Mouse (Mus musculus): ENCODE measurements around the gene Polg. TPM values are rescaled to one million over a fixed set of nuclear protein-coding genes. Genes with fewer than 3 reads are reported as not detected.
A peak's percentile ranks its signal among the peaks of the same experiment; 100 is the strongest.

Polg gene
- polyA plus RNA-seq, 1 experiment from 2014 or later: 23.0 TPM

- H3K36me3 ChIP-seq (ENCODE audit: control insufficient read depth, insufficient read depth, low read length): no peaks in the 10 kb centered on the region
- H3K27ac ChIP-seq (ENCODE audit: low read depth, low read length): peak overlapping the region; percentile 10
- 50% methylated on average over 18 of the region's 18 CpGs for WGBS
Measured at GRCm38 (mm10) chr7:79414449-79415375, 51.5 kb downstream of the Polg start.

GRCm38 (mm10) chr7:79400296-79400695 lies 65.9 kb downstream of the Polg start:
- H3K9me3 ChIP-seq (ENCODE audit: control insufficient read depth, low read length): no peaks in the 10 kb centered on the region
- 91% methylated on average over 3 of the region's 3 CpGs for WGBS

More at GRCm38 (mm10) chr7:79414449-79415375, 51.5 kb downstream of the Polg start:
- H3K9ac ChIP-seq (replicated peaks; ENCODE audit: low read depth, low read length): no peak overlapping the region
- no peaks in the 10 kb centered on the region for H3K27me3 ChIP-seq (ENCODE audit: control insufficient read depth, insufficient read depth, low read length)
- H3K4me2 ChIP-seq (ENCODE audit: low read depth, low read length): peak overlapping the region; percentile 15; the same call in 1 of the 2 replicates
- peaks cover 2% of the 10 kb centered on the region; the same call in 1 of the 2 replicates for H3K4me1 ChIP-seq (ENCODE audit: control insufficient read depth, insufficient read depth, low read length)
- no peak overlapping the region for H3K4me3 ChIP-seq (ENCODE audit: low read depth, low read length)
- ATAC-seq (ENCODE audit: low read depth): peak; percentile 78
- no peaks in the 10 kb centered on the region for H3K9me3 ChIP-seq (ENCODE audit: control insufficient read depth, low read length)

GRCm38 (mm10) chr7:79398971-79399370 lies 67.2 kb downstream of the Polg start:
- Histone ChIP-seq H3K4me1 (ENCODE audit: control insufficient read depth, insufficient read depth, low read length) (no peaks in the 10 kb centered on the region), H3K4me3 (ENCODE audit: low read depth, low read length) (no peak overlapping the region), H3K4me2 (ENCODE audit: low read depth, low read length) (no peak overlapping the region), H3K27me3 (ENCODE audit: control insufficient read depth, insufficient read depth, low read length) (no peaks in the 10 kb centered on the region), H3K36me3 (ENCODE audit: control insufficient read depth, insufficient read depth, low read length) (no peaks in the 10 kb centered on the region), H3K9me3 (ENCODE audit: control insufficient read depth, low read length) (no peaks in the 10 kb centered on the region), H3K27ac (ENCODE audit: low read depth, low read length) (no peak overlapping the region), H3K9ac (replicated peaks; ENCODE audit: low read depth, low read length) (no peak overlapping the region)
- ATAC-seq (ENCODE audit: low read depth): no peak
- 81% methylated on average over 12 of the region's 12 CpGs for WGBS

More at GRCm38 (mm10) chr7:79400296-79400695, 65.9 kb downstream of the Polg start:
- Histone ChIP-seq H3K4me2 (ENCODE audit: low read depth, low read length) (no peak overlapping the region), H3K27ac (ENCODE audit: low read depth, low read length) (no peak overlapping the region), H3K9ac (replicated peaks; ENCODE audit: low read depth, low read length) (no peak overlapping the region), H3K27me3 (ENCODE audit: control insufficient read depth, insufficient read depth, low read length) (no peaks in the 10 kb centered on the region), H3K4me3 (ENCODE audit: low read depth, low read length) (no peak overlapping the region), H3K36me3 (ENCODE audit: control insufficient read depth, insufficient read depth, low read length) (no peaks in the 10 kb centered on the region), H3K4me1 (ENCODE audit: control insufficient read depth, insufficient read depth, low read length) (no peaks in the 10 kb centered on the region)
- ATAC-seq (ENCODE audit: low read depth): no peak

GRCm38 (mm10) chr7:79398426-79398825 lies 67.7 kb downstream of the Polg start:
- H3K4me1 ChIP-seq (ENCODE audit: control insufficient read depth, insufficient read depth, low read length): no peaks in the 10 kb centered on the region
- ATAC-seq (ENCODE audit: low read depth): no peak
- H3K9ac ChIP-seq (replicated peaks; ENCODE audit: low read depth, low read length): no peak overlapping the region
- no peak overlapping the region for H3K27ac ChIP-seq (ENCODE audit: low read depth, low read length)
- no peaks in the 10 kb centered on the region for H3K27me3 ChIP-seq (ENCODE audit: control insufficient read depth, insufficient read depth, low read length)
- no peak overlapping the region for H3K4me2 ChIP-seq (ENCODE audit: low read depth, low read length)
- H3K9me3 ChIP-seq (ENCODE audit: control insufficient read depth, low read length): no peaks in the 10 kb centered on the region
- WGBS: 82% methylated on average over 8 of the region's 8 CpGs
- H3K4me3 ChIP-seq (ENCODE audit: low read depth, low read length): no peak overlapping the region
- H3K36me3 ChIP-seq (ENCODE audit: control insufficient read depth, insufficient read depth, low read length): no peaks in the 10 kb centered on the region

- no peak overlapping the region for H3K27ac ChIP-seq (ENCODE audit: low read depth, low read length)
- no peaks in the 10 kb centered on the region for H3K36me3 ChIP-seq (ENCODE audit: control insufficient read depth, insufficient read depth, low read length)
- H3K4me3 ChIP-seq (ENCODE audit: low read depth, low read length): no peak overlapping the region
- H3K9me3 ChIP-seq (ENCODE audit: control insufficient read depth, low read length): no peaks in the 10 kb centered on the region
- no peak overlapping the region for H3K9ac ChIP-seq (replicated peaks; ENCODE audit: low read depth, low read length)
- ATAC-seq (ENCODE audit: low read depth): peak; percentile 14; the same call in 1 of the 2 replicates
- no peaks in the 10 kb centered on the region for H3K27me3 ChIP-seq (ENCODE audit: control insufficient read depth, insufficient read depth, low read length)
- no peak overlapping the region for H3K4me2 ChIP-seq (ENCODE audit: low read depth, low read length)
- 40% methylated on average over 10 of the region's 10 CpGs for WGBS
- peaks cover 1% of the 10 kb centered on the region; the same call in 1 of the 2 replicates for H3K4me1 ChIP-seq (ENCODE audit: control insufficient read depth, insufficient read depth, low read length)
Measured at GRCm38 (mm10) chr7:79397446-79397963, 68.7 kb downstream of the Polg start.

Small RNAs within 50 kb of the gene (microRNA-seq; reads per million reads assigned to microRNA genes)
- 508 reads per million, percentile 71 among the genes with 10 or more reads in this experiment for gene Mir9-3

Other genes with a start within 250 kb of the Polg start
- 20.3 and 22.8 TPM in 2 replicates for gene Abhd2, start 193.2 kb downstream of the Polg start, polyA plus RNA-seq (2014; fragmentation: Nextera tagmentation; extraction: Ambion mirVana)
- 23.4 TPM in 2 replicates for gene Rlbp1, start 79.3 kb downstream of the Polg start, polyA plus RNA-seq (2014; fragmentation: Nextera tagmentation; extraction: Ambion mirVana)
- gene Fanci, start 74.4 kb downstream of the Polg start, polyA plus RNA-seq (2014; fragmentation: Nextera tagmentation; extraction: Ambion mirVana): 1.5 and 1.9 TPM in 2 replicates
- 3.9 and 4.0 TPM in 2 replicates for gene Rhcg, start 151.3 kb upstream of the Polg start, polyA plus RNA-seq (2014; fragmentation: Nextera tagmentation; extraction: Ambion mirVana)
- 0.98 and 1.4 TPM in 2 replicates for gene Ticrr, start 193.8 kb upstream of the Polg start, polyA plus RNA-seq (2014; fragmentation: Nextera tagmentation; extraction: Ambion mirVana)
- gene Kif7, start 249.4 kb upstream of the Polg start, polyA plus RNA-seq (2014; fragmentation: Nextera tagmentation; extraction: Ambion mirVana): 1.3 and 2.3 TPM in 2 replicates

Measured in neural tube, embryonic 14.5 days (tissue).